Mouse (Mus musculus) limb, embryonic 12.5 days (tissue): ENCODE results near the gene Gm7682. TPM values are rescaled to one million over a fixed set of nuclear protein-coding genes. Genes with fewer than 3 reads are reported as not detected.
"Not testable (repeated sequence)": the region's sequence is repeated elsewhere in the genome, so short reads cannot be mapped to it uniquely, and the experiment has no call there.

Experiments
- ATAC-seq: fragments of 200-750 bp; cut with Nextera tagmentation; 2 replicates; pipeline ENCODE4 v1.8.0; 2017; ENCODE audit warnings: low read depth, moderate TSS enrichment; ENCODE audit not compliant: insufficient number of reproducible peaks, insufficient read depth, low FRiP score, low TSS enrichment
- H3K27ac ChIP-seq: fragments of 300-500 bp; sonication (generic); 2 replicates; pipeline ENCODE4 v1.5.1; 2016; ENCODE audit warnings: mild to moderate bottlenecking, moderate library complexity
- H3K27me3 ChIP-seq: fragments of 300-500 bp; sonication (generic); 2 replicates; pipeline ENCODE4 v1.6.1; 2016; ENCODE audit warnings: mild to moderate bottlenecking, moderate library complexity
- H3K36me3 ChIP-seq: fragments of 300-500 bp; sonication (generic); 2 replicates; pipeline ENCODE4 v1.6.1; 2016; ENCODE audit warnings: mild to moderate bottlenecking, moderate library complexity
- H3K4me1 ChIP-seq: fragments of 300-500 bp; sonication (generic); replicated peaks from 2 replicates; pipeline ENCODE4 v1.6.1; 2016
- H3K4me2 ChIP-seq: fragments of 300-500 bp; sonication (generic); 2 replicates; pipeline ENCODE4 v1.6.1; 2016; ENCODE audit warnings: mild to moderate bottlenecking, moderate library complexity
- H3K4me3 ChIP-seq: fragments of 300-500 bp; sonication (generic); replicated peaks from 2 replicates; pipeline ENCODE4 v1.5.1; 2016; ENCODE audit warnings: mild to moderate bottlenecking
- H3K9ac ChIP-seq: fragments of 300-500 bp; sonication (generic); replicated peaks from 2 replicates; pipeline ENCODE4 v1.6.1; 2016; ENCODE audit warnings: mild to moderate bottlenecking, moderate library complexity
- H3K9me3 ChIP-seq: fragments of 300-500 bp; sonication (generic); 2 replicates; pipeline ENCODE4 v1.6.1; 2016; ENCODE audit warnings: mild to moderate bottlenecking, moderate library complexity
- WGBS: fragments of 180-500 bp; shearing (Covaris S2); methylation state at CpG from one replicate; pipeline ENCODE4 v1.1.7; 2016; 5-methylcytosine and 5-hydroxymethylcytosine counted together
- polyA plus RNA-seq: library from polyadenylated mRNA; unstranded; fragments of >200 nt; fragmentation: Nextera tagmentation; extraction: Ambion mirVana; gene quantifications from 2 replicates; pipeline ENCODE4 v1.2.1, GENCODE M21; 2016

Gene Gm7682
- polyA plus RNA-seq = not detected in 2 replicates

GRCm38 (mm10) chr5:94445484-94445883 lies at the start of gene Gm7682:
TSS of gene Gm7682 (plus strand) at chr5:94445784.
- not testable (repeated sequence) for H3K4me3 ChIP-seq, H3K36me3 ChIP-seq, H3K27me3 ChIP-seq, H3K4me2 ChIP-seq, H3K9me3 ChIP-seq, H3K9ac ChIP-seq, H3K4me1 ChIP-seq, H3K27ac ChIP-seq, ATAC-seq
- no CpG with 5 or more reads among the region's 3 CpGs for WGBS

Other genes starting within 250 kb of the Gm7682 start
- not detected in 2 replicates for gene Gm3106, start 227.8 kb upstream of the Gm7682 start, polyA plus RNA-seq
- not detected in 2 replicates for gene A430089I19Rik, start 139.0 kb upstream of the Gm7682 start, polyA plus RNA-seq
- not detected in 2 replicates for gene Gm6502, start 131.3 kb upstream of the Gm7682 start, polyA plus RNA-seq
- not detected in 2 replicates for gene AA792892, start 106.0 kb upstream of the Gm7682 start, polyA plus RNA-seq
- not detected in 2 replicates for gene Gm3139, start 80.5 kb downstream of the Gm7682 start, polyA plus RNA-seq
- not detected in 2 replicates for gene Gm3147, start 170.6 kb downstream of the Gm7682 start, polyA plus RNA-seq
- not detected in 2 replicates for gene Gm6509, start 178.2 kb downstream of the Gm7682 start, polyA plus RNA-seq
- not detected in 2 replicates for gene Gm6205, start 202.6 kb downstream of the Gm7682 start, polyA plus RNA-seq